ENCODE assay signal across 34 mouse cellular contexts in genomic region chr9:120527919-120528318, GRCm38 (mm10). TPM values are rescaled to one million over a fixed set of nuclear protein-coding genes. Genes with fewer than 3 reads are reported as not detected.
"Had no signal": no experiment of that assay in that cellular context is flagged by ENCODE, and none has a peak within 500 bp of the region (broad histone marks: within the 10 kb centered on the region; RNA-seq: fewer than 3 reads in every experiment).

No protein-coding gene starts in this region.

- ATAC-seq: liver, embryonic 12.5 days; liver, postnatal 0 days; lung, postnatal 0 days; midbrain, embryonic 13.5 days; midbrain, embryonic 15.5 days; midbrain, embryonic 16.5 days had no signal

- H3K9me3 ChIP-seq: limb, embryonic 10.5 days; limb, embryonic 15.5 days; liver, embryonic 13.5 days; liver, embryonic 15.5 days; lung, embryonic 15.5 days; midbrain, embryonic 12.5 days; midbrain, embryonic 13.5 days; midbrain, embryonic 15.5 days; neural tube, embryonic 12.5 days had no signal

- H3K27me3 ChIP-seq: limb, embryonic 12.5 days; limb, embryonic 13.5 days; limb, embryonic 15.5 days; liver, embryonic 12.5 days; liver, embryonic 13.5 days; liver, embryonic 15.5 days; lung, embryonic 15.5 days; midbrain, embryonic 12.5 days; midbrain, embryonic 13.5 days; midbrain, embryonic 15.5 days; neural tube, embryonic 12.5 days had no signal

- H3K36me3 ChIP-seq: limb, embryonic 10.5 days; limb, embryonic 12.5 days; limb, embryonic 13.5 days; limb, embryonic 15.5 days; liver, embryonic 12.5 days; liver, embryonic 13.5 days; liver, embryonic 15.5 days; lung, embryonic 15.5 days; midbrain, embryonic 10.5 days; midbrain, embryonic 12.5 days; midbrain, embryonic 13.5 days; midbrain, embryonic 15.5 days; neural tube, embryonic 12.5 days had no signal

- H3K27ac ChIP-seq: limb, embryonic 10.5 days; limb, embryonic 12.5 days; limb, embryonic 13.5 days; limb, embryonic 15.5 days; liver, embryonic 12.5 days; liver, embryonic 13.5 days; liver, embryonic 14.5 days; liver, embryonic 15.5 days; lung, embryonic 15.5 days; macrophage; midbrain, embryonic 10.5 days; midbrain, embryonic 12.5 days; midbrain, embryonic 13.5 days; midbrain, embryonic 15.5 days; neural tube, embryonic 12.5 days had no signal

- H3K4me3 ChIP-seq: limb, embryonic 10.5 days; limb, embryonic 12.5 days; limb, embryonic 13.5 days; limb, embryonic 15.5 days; liver, embryonic 12.5 days; liver, embryonic 13.5 days; liver, embryonic 15.5 days; lung, embryonic 15.5 days; megakaryocyte, embryonic 14.5 days; midbrain, embryonic 10.5 days; midbrain, embryonic 12.5 days; midbrain, embryonic 13.5 days; midbrain, embryonic 15.5 days; myocyte; neural tube, embryonic 12.5 days had no signal

- H3K9ac ChIP-seq: limb, embryonic 12.5 days; limb, embryonic 13.5 days; limb, embryonic 15.5 days; liver, embryonic 12.5 days; liver, embryonic 13.5 days; liver, embryonic 14.5 days; liver, embryonic 15.5 days; liver, postnatal 0 days; lung, embryonic 14.5 days; lung, embryonic 15.5 days; midbrain, embryonic 12.5 days; midbrain, embryonic 13.5 days; midbrain, embryonic 15.5 days; neural tube, embryonic 12.5 days had no signal

- H3K4me1 ChIP-seq: limb, embryonic 10.5 days; limb, embryonic 12.5 days; limb, embryonic 13.5 days; limb, embryonic 15.5 days; liver, embryonic 12.5 days; liver, embryonic 13.5 days; liver, embryonic 15.5 days; lung, embryonic 15.5 days; midbrain, embryonic 10.5 days; midbrain, embryonic 12.5 days; midbrain, embryonic 13.5 days; midbrain, embryonic 15.5 days; neural tube, embryonic 12.5 days had no signal

- DNase-seq: left cerebral cortex, postnatal 4 days; liver; liver, embryonic 13.5 days; liver, postnatal 0 days; lung, adult 18-20 months; lung, adult 2 months; lung, embryonic 14.5 days; lung, postnatal 10 days; lung, postnatal 14 days; lung, postnatal 36 days; lung, postnatal 4 days; midbrain, embryonic 14.5 days had no signal

RNA-seq across cellular contexts. Expression of gene Entpd3, which starts 11.7 kb away (rescaled TPM):
- total RNA-seq: liver, adult 2 months; megakaryocyte progenitor cell, adult 5-6 weeks; megakaryocyte-erythroid progenitor cell, adult 5-6 weeks; monocyte, adult 5-6 weeks had no signal
- polyA plus RNA-seq: liver, adult 2 months; liver, embryonic 12.5 days; liver, embryonic 15.5 days; liver, postnatal 0 days; macrophage had no signal
